Mouse (Mus musculus): ENCODE data around the gene Tgif2.
"Not testable (repeated sequence)": the region's sequence is repeated elsewhere in the genome, so short reads cannot be mapped to it uniquely, and the experiment has no call there.

The Tgif2 gene

DNA sequence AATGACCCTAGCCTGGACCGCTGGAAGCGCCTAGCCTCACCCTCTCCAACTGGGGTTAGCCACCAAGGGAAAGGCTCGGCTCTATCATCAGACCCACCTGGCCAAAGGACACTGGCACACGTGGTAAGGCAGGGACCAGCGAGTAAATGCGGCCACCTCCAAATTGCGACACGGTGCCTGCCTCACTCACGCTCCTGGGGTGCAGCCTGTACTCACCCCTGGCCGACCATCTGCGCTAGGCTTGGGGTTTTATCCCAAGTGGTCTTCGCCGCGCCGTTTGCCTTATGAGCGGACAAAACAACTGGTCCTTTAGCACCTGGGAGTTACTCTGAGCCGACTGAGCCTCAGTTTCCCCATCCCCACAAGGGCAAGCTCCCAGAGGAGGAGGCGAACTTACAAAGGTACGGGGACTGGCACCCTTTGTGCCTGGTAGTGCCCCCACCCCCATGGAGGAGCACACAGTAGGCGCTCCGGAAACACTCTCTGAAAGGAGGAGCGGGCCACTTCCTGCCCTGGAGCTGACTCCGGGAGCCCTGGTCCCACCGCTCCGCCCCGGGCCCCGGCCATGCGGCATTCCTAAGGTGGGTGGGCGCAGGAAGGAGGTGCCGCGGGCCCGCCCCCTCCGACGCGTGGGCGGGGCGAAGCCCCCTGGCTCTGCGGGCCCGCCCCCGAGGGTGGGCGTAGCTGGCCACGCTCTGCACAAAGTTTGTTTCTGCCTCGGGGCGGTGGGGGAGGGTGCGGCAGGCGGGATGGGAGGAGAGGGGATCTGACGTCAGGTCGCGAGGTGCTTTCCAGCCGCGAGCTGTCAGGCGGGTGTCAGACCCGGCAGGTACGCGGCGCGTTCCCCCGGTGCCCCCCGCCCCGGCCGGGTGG, at the start of gene Tgif2:
TSS of gene Tgif2 (plus strand) at position 689 of the 873 bp plus-strand sequence.
- in situ Hi-C loops (cut with MboI, MseI) = no loop called here

DNA sequence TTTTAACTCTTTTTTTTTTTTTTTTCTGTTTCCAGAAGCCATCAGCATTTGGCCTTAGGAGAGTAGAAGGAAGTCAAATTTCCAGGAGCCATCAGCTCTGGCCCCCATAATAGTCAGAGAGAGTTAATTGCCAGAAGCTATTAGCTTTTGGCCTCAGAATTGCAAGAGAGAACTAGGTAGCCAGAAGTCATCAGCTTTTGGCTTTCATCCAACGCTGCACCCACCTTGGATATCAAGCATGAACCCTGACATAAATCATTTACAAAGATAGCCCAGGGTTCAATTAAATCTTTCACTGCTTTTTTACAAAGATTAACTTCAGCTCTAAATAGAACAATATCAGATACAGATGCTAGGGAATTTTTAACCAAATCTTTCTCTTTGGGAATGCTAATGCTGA, 41.3 kb upstream of the Tgif2 start:
- in situ Hi-C loops (cut with MboI, MseI) = no loop called here

DNA sequence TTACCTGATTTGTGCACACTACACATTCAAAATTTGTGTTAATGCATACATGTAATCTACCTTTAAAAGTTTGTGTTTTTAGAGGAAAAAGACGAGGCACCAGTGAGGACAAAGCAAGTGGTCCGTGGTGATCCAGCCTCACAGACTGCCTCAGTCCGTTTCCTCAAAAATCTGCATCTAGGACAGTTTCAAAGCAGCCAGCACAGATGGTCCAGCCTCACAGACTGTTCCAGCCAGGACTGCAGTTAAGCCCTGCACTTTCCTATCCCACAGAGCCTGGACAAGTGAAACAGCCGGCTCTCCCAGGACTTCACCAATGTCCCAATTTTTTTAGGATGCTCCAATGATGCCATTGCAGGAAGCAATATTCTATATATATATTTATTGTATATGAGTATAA, 38.8 kb upstream of the Tgif2 start:
- in situ Hi-C loops (cut with MboI, MseI) = no loop called here

DNA sequence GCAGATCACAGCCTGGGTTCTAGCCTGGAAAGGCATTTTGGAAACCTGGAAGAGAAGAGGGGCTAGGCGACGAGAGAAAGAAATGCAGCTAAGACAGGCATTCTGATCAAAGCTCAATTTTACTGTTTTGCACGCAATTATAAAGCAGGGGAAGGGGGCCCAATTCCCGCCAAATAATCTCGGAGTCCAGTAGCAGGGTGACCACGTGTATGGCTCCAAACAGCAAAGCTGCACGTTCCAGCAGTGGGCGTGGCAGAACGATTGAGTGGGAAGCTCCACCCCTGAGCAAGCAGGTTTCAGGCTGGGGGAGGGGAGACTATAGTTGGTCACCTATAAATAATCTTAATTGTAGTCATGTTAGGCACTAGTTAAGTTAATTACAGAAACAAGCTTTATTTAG, 37.7 kb upstream of the Tgif2 start:
- in situ Hi-C loops (cut with MboI, MseI) = not testable (repeated sequence)

DNA sequence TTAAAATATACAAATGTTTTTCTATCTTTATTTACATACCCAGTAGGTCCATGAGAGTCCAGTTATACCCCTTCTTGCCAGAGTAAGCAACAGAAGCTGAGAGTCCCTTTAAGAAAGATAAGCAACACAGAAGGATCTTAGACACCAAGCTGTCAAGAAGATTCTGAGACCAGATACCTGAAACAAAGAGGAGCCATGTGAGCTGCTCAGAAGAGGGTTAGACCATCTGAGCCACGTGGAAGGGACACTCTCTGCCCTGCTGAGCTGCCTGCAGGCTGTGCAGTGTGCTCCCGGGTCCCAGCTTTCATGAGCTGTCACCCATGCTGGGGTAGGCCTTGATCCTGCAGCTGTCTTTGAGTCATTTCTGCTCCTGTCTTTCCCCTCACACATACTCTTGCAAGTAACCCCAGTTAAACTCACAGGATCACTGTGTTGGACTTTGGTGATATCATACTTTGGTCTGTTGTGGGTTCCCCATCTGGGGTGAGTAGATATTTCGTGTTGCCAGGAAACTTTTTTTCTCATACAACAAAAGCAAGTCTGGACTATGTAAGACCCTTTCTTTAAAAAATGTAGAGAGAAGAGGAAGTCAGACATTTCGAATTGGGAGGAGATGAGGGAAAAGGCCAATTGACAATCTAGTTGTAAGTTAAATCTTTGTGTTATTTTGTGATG, 36.0 kb upstream of the Tgif2 start:
- in situ Hi-C loops (cut with MboI, MseI) = no loop called here

DNA sequence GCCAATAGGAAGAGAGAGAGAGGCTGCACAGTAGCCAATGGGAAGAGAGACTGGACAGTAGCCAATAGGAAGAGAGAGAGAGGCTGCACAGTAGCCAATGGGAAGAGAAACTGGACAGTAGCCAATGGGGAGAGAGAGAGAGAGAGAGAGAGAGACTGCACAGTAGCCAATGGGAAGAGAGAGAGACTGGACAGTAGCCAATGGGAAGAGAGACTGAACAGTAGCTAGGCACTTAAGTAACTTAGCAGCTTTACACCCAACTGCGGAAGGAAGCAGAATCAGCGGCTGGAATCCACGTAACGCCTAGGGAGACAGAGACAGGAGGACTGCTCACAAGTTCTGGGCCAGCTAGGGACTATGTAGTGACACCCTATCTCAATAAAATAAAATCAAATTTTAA, 35.2 kb upstream of the Tgif2 start:
- in situ Hi-C loops (cut with MboI, MseI) = no loop called here

- in situ Hi-C loops (cut with MboI, MseI) = no loop called here
Measured at GRCm38 (mm10) chr2:156806886-156807285, 32.9 kb upstream of the Tgif2 start.

DNA sequence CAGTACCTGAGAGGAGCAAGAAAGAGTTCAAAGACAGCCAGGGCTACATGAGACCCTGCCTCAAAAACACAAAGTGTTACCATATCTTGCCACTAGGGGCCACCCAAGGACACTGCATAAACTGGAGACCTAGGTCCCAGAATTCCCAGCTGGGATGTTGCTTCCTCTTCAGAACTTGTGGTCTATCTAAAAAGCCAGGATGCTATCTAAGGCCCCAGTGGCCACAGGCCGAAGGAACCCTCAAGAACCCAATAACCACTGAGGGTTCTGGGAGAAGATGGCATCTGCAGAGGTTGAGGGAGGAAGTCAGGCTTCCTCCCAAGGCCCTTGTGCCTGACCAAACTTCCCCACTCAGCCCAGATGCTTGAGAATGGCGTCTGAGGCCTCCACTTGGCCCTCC, 30.2 kb upstream of the Tgif2 start:
- in situ Hi-C loops (cut with MboI, MseI) = no loop called here

GRCm38 (mm10) chr2:156810716-156811115, 29.1 kb upstream of the Tgif2 start:
- in situ Hi-C loops (cut with MboI, MseI) = no loop called here

DNA sequence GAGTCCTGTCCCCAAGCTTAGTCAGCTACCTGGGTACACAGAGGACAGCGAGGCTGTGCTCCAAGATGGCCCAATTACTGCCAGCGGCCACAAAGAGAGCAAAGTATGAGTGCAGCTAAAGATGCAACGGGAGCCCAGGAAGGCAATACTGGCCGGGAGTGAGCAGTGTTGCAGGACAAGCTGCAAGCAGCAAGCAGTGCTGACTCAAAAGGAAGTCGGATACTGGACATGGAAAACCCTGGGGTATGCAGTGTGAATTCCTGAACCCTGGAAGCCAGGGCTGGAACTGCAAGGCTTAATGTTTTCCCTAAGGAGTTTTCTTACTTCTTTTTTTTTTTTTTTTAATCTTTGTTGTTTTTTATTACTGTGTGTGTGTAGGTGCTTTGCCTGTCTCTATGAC, 28.3 kb upstream of the Tgif2 start:
- in situ Hi-C loops (cut with MboI, MseI) = no loop called here

GRCm38 (mm10) chr2:156814344-156814801, 25.4 kb upstream of the Tgif2 start:
- in situ Hi-C loops (cut with MboI, MseI) = no loop called here

DNA sequence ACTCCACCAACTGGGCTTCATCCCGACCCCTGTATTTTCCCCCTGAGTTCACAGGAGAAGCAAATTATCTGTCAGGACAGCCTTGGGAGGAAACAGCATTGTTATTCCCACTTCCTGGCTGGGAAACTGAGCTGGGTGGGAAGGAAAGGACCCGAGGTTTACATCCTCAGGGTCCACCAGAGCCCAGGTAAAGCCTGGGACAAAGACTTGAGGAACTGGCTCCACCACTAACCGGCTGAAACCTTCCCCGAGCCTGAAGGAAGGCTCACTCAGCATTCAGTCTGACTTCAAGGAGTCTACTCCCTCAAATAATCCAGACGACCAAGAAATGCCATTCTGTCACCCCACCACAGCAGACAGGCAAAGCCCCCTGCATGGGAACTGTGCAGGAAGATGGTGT, 24.9 kb upstream of the Tgif2 start:
- in situ Hi-C loops (cut with MboI, MseI) = no loop called here

DNA sequence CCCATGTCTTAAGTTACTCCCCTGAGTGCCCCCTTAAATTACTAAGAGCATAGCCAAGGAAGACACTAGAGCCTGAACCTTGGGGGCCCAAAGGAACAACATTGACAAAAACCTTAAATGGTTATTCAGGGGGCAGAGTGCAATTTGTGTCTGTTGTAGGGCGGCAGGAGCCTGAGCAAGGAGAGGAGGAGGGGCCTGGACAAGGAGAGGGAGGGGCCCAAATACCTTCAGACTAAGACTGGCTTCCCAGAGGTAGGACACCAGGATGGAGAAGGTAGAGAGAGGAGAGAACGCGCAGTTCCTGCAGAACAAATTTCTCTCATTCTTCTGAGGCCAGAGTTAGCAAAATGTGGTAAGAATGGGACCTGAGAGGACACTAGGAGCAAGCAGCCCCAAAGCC, 24.4 kb upstream of the Tgif2 start:
- in situ Hi-C loops (cut with MboI, MseI) = no loop called here

DNA sequence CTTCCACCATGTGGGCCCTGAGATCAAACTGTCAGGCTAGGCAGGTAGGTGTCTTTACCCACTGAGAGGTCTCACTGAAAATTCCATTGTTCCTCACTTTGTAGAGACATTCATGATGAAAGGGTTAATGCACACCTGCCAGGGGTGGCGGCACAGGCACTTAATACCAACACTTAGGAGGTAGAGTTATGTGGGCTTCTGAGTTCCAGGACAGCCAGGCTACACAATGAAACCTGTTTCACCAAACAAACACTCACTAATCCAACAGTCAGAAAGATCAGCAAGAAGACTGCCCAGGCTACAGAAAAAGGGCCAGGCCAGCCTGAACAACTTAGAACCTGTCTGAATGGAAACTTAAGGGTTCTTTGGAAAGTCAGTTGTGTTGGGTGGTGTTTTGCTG, 23.7 kb upstream of the Tgif2 start:
- in situ Hi-C loops (cut with MboI, MseI) = no loop called here

DNA sequence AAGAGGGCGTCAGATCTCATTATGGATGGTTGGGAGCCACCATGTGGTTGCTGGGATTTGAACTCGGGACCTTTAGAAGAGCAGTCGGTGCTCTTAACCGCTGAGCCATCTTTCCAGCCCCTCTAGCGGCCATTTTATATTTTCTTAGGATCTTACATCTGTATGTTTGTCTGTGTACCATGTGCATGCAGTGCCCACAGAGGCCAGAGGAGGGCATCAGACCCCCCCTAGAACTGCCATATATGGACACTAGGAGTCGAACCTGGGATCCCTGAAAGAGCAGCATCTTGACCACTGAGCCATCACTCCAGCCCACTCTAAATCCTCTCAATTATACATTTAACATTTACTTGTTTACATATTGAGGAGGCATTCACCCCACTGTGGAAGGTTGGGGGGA, 14.7 kb upstream of the Tgif2 start:
- in situ Hi-C loops (cut with MboI, MseI) = not testable (repeated sequence)

DNA sequence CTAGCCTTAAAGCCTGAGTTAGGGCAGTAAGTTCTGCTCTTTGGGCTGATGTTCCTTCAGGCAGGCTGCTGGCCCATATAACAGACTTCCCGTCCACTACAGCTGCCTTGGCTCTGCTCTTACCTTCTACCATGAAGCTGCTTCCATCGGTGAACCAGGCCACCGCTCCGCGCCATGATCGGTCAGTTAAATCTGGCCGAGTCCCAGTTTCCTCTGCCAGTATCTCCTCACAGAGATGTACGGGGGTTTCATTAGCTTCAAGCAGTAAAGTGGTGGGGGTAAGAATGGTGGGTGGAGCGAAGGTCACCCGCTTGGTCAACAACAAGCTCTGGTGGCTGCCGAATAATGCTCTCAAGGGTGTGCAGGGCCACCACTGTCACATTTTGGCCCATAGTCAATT, 5.5 kb upstream of the Tgif2 start:
- in situ Hi-C loops (cut with MboI, MseI) = no loop called here

DNA sequence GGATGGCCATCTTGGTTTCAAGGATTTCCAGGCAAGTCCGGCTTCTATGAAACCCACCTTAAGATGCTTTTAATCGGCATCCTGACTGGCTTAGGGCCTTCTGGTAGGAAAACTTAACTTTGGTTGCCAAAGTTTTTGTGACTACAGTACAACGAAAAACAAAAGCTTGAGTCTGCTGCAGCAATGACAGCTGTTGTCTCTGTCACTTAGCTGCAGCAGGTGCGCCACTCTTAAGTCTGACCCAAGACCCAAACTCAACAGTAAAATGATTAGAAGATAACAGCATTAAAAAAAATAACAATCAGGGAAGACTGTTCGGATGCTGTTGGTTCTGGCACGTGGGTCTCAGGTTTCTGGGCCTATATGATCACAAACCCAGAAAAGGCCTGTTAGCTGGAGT, 968 bp upstream of the Tgif2 start:
- in situ Hi-C loops (cut with MboI, MseI) = no loop called here

- in situ Hi-C loops (cut with MboI, MseI) = no loop called here
Measured at GRCm38 (mm10) chr2:156840301-156841027, 657 bp downstream of the Tgif2 start.

GRCm38 (mm10) chr2:156841028-156841840, 1.4 kb downstream of the Tgif2 start:
- in situ Hi-C loops (cut with MboI, MseI) = no loop called here

- in situ Hi-C loops (cut with MboI, MseI) = no loop called here
Measured at GRCm38 (mm10) chr2:156841841-156842706, 2.3 kb downstream of the Tgif2 start.

- in situ Hi-C loops (cut with MboI, MseI) = no loop called here
Measured at GRCm38 (mm10) chr2:156842711-156843110, 2.9 kb downstream of the Tgif2 start.

Data from T-helper 1 cell (primary cell).